Mouse (Mus musculus) CD4-positive, CD25-positive, alpha-beta regulatory T cell, adult 2 months (primary cell): ENCODE measurements around the gene Tmem87a.

Experiments used
- DNase-seq: peaks from one replicate; pipeline ENCODE4 v3.0.0-alpha.2; 2012; ENCODE audit warnings: low read depth, low spot score

Tmem87a gene

DNA sequence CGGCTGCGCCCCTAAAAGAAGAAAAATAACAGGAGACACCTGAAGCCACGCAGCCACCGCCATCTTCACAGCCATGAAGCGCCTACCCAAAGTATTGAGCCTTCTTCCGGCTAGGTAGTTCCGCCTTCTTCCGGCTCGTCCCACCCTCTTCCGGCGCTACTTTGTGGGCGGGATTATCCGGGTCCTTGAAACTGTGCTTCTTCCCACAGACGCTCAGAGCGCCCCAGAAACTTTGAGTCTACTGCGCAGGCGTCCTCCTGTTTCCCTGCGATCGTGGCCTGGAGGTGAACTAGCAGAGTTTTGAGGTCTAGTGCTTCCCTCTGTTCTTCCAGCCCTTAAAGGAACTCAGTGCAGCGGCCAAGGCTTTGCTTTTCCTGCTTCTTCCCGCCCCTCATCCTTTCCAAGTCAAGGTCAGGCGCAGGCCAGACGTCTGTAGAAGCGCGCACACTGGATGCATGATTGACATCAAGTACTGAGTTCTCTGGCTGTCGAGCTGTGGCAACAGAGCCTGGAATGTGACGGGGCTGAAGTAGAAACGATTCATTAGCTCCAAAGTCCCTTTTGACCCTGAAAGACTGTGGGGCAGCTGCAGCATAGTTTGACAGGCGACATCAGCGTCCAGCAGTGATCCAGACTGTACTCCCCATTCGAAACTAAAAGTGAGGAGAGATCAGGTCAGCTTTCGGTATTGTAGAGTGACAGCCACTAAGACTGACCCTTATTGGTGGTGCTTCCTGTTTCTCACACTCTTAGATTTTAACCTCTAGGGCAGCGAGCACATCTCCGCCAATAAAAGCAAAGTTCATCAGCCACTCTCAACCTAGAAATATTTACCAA, at the start of gene Tmem87a:
Gene Tmem87a, minus strand, starts transcription at position 128 of the 837 bp plus-strand sequence.
- DNase-seq, result peak; percentile 97

DNA sequence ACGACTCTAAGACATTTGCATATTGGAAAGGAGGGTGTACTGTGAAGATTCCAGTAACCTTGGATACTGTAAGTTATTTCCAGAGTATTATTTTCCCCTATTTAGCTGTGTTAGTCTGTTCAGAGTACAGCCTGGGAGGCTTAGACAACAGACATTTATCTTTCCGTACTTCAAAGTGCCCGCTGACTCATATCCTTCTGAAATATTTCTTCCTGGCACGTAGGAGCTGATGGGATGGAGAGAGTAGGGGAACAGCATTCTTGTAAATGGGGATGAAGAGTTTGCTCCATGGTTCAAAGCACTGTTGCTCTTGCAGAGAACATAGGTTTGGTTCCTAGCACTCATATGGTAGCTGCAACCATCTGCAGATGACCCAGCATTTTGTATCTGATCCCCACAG, 48.7 kb upstream of the Tmem87a start:
- DNase-seq, result no peak

DNA sequence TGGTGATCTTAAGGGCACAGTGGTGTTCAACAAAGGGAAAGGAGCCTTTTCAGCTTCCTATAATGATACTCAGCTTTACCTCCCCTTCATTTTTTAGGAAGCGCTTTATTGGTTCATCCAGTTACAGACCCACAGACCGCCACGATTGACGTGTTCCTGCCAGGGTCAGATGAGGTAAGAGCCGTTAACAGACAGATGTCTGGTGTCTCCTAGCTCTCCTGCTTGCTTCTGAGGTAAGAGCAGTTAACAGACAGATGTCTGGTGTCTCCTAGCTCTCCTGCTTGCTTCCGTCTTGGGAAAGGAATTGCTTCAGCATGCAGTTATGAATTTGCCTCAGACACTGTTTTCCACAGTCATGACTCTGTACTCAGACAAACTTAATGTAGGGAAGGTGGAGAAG, 46.8 kb upstream of the Tmem87a start:
- DNase-seq, result no peak

- DNase-seq, result peak; percentile 5
Measured at GRCm38 (mm10) chr2:120447306-120447705, 43.4 kb upstream of the Tmem87a start.

DNA sequence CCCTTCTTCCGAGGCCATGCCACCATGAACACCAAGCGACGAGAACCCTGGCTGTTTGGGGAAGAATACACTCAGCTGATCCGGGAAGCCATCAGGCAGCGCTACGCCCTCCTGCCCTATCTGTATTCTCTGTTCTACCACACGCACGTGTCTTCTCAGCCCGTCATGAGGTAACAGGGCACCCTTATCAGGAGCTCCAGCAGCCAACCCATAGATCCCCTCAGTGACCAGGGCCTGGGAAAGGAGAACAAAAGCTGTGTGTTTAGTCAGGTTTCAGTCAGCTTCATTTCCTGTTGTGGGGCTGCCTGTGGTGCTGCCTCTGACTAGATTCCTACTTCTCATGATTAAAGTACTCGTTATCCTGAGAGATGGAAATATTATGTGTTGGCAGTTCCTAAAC, 42.5 kb upstream of the Tmem87a start:
- no peak for DNase-seq

DNA sequence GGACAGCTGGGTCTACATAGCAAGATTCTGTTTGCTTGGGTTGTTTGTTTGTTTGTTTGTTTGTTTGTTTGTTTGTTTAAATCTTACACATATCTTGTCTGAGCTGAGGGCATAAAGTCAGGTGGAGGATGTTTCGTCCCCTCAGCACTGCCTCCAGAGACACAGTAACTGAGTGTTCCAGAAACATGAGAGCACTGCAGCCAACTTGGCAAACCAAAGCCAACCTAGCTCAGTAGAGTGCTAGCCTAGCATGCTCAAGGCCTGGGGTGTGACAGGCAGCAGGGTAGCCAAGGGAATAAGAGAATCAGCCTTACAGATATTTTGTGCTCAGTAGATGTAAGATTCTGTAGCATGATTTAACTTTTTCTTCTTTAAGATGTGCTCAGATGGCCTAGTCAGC, 40.6 kb upstream of the Tmem87a start:
- DNase-seq, result no peak

- no peak for DNase-seq
Measured at GRCm38 (mm10) chr2:120424386-120424785, 20.5 kb upstream of the Tmem87a start.

DNA sequence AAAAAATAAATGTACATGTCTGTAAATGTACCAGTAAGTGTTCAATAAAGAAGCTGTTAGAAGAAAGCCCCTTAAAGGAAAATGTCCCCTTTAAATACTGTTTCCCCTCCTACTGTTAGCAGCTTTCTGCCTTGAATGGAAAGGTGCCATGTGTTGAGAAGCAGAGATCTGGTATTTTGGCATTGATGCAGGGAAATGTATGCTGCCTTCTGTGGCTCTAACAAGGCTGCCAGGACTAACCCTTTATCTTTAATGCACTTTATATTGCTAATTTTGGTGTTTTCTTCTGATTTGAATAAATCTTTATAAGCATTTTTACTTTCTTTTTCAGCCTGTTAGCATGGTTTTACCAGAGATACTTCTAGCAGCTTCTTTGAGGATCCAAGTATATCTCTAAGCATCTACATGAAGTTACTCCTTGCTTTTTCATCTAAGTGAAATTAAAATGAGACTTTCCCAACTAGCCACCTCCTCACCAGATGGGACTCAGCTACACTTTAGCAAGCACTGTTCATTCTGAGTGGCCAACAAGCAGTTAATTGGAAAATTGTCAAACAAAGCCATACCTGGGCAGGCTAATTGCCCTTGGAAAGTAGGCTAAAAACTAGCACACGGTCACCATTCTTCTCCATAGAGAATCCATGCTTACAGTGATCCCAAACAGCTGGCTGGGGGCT, 11.0 kb upstream of the Tmem87a start:
- no peak for DNase-seq

DNA sequence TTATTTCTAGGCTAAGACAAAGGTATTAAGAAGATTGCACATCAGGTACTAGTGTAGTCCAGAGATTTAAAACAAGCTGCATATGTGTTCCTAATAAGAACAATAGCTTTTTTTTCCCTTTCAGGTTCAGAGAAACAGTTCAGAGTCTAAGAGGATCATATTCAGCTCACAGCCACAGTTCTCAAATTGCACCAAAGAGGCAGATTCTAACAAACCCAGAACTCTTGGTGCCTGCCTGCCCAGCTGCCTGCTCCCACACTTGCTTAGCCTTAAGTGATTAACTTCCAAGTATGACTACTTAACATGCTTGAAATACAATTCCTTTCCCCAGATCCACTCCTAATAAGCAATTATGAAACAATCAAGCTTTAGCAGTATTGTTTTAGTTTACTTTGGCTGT, 10.2 kb upstream of the Tmem87a start:
- DNase-seq, result no peak

DNA sequence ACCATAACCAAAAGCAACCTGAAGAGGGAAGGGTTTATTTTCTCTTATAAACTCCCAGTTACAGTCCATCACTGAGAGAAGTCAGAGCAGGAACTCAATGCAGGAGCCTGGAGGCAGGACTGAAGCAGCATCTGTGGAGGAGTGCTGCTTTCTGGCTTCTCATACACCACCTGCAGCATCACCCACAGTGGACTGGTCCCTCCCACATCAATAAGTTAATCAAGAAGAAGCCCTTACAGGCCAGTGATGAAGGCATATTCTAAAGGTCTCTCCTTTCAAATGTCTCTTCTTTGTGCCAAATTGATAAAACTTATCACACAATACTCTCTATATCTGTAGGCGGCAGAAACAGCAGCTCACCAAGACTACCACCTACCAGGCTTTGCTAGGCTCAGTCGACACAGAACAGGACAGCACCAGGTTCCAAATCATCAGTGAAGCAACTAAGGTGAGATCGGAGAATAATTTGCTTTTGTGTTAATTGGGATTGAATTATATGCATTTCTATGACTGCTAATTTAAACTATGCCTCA, 7.2 kb upstream of the Tmem87a start:
- DNase-seq, result no peak

DNA sequence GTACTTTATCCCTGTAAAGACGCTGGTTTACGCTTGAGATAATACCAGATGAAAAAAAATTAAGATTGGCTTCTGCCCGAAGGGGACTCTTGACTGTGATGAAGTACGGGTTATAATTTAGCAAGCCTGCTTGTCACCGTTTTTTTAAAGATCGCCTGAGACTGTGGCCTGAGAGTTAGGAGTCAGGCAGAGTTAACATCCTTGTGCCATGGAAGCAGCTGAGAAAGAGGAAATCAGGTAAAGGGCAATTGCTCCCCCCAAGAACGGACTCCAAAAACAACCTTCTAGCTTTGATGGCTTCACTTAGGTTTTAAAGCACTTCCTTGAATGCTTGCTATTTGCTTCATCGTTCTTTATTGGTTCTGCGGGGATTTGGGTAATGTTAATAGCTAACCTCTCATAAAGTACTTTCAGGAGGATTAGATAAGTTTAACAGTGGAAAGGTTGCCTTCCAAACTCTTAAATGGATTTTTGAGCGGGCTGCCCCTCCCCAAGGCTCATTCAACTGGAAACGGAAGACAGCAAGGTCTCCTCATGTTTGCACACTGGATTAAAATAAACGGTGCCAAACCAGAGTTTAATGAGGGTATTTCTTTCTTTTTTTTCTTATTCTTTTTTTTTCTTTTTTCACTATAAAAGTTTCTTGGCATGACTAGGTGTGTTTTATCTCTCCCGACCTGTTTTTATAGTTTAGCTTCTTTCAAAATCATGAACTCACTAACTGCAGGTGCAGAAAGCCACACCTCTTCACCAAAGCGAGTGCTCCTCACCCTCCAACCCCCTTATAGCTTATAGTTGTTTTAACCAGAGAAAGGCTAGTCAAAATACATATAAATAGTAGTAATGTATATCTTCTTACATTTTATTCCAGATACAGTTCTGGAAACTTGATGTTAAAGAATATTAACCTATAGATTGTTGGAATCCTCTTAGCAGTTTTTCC, 1.2 kb upstream of the Tmem87a start:
- peak; percentile 11 for DNase-seq

DNA sequence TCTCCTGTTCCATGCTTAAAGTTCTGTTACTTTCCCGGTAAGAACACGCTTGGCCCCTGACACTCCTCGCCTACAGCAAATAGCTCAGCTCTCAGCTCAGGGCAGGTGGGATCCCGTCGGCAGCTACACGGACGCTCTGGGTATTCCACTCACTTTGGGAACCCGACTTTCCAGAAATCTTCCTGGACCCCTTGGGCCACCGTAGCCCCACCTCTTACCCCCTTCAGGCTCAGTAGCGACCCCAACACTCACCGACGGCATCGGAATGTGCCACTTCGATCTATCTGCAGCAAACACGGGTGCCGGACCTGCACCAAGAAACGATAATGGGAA, 294 bp downstream of the Tmem87a start, which contains the start of gene Ganc:
Gene Ganc, plus strand, starts transcription at position 244 of the 333 bp plus-strand sequence.
- DNase-seq, result no peak

GRCm38 (mm10) chr2:120402813-120403212, 1.1 kb downstream of the Tmem87a start:
- no peak for DNase-seq

GRCm38 (mm10) chr2:120397951-120398350, 6.0 kb downstream of the Tmem87a start:
- DNase-seq, result no peak

- DNase-seq, result no peak
Measured at GRCm38 (mm10) chr2:120392406-120392805, 11.5 kb downstream of the Tmem87a start.

GRCm38 (mm10) chr2:120390934-120391333, 13.0 kb downstream of the Tmem87a start:
- DNase-seq, result no peak

GRCm38 (mm10) chr2:120389376-120389775, 14.5 kb downstream of the Tmem87a start:
- DNase-seq, result no peak

DNA sequence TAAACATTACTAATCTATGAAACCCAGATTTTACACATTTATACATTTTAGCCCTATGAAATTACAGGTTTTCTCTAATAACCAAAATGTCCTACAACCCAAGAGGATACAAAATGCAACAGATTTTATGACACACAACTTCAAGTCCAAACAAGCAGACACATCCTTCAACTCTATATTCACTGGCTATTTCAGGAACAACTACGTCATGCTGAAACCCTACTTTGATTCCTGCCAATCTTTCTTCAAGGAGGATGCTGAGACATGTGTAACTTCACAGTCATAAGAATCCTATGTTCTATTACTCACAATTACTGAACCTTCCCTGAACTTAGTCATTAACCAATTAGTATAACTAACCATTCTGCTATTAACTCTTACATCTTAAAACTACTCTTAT, 16.6 kb downstream of the Tmem87a start:
- DNase-seq, result no peak

GRCm38 (mm10) chr2:120386264-120386663, 17.6 kb downstream of the Tmem87a start:
- DNase-seq, result no peak

GRCm38 (mm10) chr2:120373858-120374257, 30.1 kb downstream of the Tmem87a start:
- DNase-seq, result no peak

- no peak for DNase-seq
Measured at GRCm38 (mm10) chr2:120367416-120368207, 36.3 kb downstream of the Tmem87a start.
